Mouse (Mus musculus): Measurements from ENCODE around the gene Zfp277.
A peak's percentile ranks its signal among the peaks of the same experiment; 100 is the strongest.

The Zfp277 gene

GRCm38 (mm10) chr12:40445206-40445605 lies 496 bp downstream of the Zfp277 start:
- DNase-seq (ENCODE audit: low spot score) = peak; percentile 23

- no peak for DNase-seq (ENCODE audit: low spot score)
These were observed 7.7 kb downstream of the Zfp277 start for GRCm38 (mm10) chr12:40438049-40438448.

DNA sequence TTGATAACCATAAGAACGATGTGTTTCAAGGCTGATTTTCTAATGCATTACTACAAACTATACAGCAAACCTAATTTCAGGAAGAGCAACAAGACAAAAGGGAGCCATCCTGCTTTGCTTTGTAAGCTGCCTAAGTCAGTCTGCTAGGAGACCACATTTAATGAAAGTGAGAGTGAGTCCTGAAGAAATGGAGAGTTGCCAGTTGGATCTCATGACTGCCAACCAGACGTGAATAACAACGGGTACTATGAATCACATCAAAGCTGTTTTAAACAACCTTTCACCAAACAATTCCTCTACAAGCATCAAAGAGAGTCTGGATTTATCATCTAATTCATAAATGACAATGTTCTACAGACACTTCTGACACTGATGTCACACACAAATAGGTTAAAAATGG lies 11.6 kb downstream of the Zfp277 start:
- DNase-seq (ENCODE audit: low spot score) = no peak

GRCm38 (mm10) chr12:40431075-40431474 lies 14.6 kb downstream of the Zfp277 start:
- no peak for DNase-seq (ENCODE audit: low spot score)

GRCm38 (mm10) chr12:40429976-40430375 lies 15.7 kb downstream of the Zfp277 start:
- no peak for DNase-seq (ENCODE audit: low spot score)

GRCm38 (mm10) chr12:40427606-40428005 lies 18.1 kb downstream of the Zfp277 start:
- DNase-seq (ENCODE audit: low spot score) = no peak

DNA sequence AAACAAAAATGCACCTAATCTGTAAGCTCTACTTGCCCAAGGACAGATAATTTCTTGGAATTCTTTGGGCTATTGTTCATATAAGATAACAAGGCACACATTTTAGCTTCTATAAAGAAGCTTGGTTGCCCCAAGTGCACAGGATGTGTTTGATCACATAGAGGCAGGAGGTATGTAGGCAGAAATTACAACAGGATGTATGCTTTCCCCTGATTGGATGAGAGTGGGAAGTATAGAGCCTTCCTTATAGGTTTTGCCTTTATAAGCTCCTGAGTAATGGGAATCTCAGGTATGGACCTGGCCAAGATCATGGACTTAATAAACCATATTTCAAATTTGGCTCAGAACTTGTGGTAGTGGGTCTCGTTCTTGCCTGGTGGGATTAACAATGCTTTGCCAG lies 20.7 kb downstream of the Zfp277 start:
- no peak for DNase-seq (ENCODE audit: low spot score)

GRCm38 (mm10) chr12:40417257-40417656 lies 28.4 kb downstream of the Zfp277 start:
- DNase-seq (ENCODE audit: low spot score) = peak; percentile 28

DNA sequence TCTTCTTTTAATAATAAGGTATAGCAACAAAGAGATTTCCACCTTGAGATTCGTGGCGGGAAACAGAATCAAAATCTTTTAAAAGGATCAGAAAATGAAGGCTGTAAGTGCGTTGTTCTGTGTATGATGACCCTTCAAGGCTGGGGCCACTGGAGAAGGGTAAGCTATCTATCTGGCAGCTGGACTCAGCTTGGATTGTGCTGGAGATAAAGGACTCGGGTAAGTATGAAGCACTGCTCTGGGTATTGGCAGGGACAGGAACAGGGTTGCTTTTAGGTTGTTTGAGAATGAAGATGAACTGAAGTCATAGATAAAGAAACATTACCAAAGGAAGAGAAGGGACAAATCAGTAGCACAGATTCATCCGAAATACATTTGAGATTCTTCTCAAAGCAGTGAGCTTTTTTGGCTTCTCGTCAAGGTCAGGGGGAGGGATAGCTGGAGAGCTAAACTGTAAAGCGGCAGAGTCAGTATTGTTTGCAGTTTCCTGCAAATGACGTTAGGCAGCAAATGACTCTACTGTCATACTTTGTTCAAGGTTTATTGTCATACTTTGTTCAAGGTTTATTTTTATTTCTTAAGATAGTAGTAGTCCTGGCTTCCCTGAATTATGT lies 30.3 kb downstream of the Zfp277 start:
- peak; percentile 20 for DNase-seq (ENCODE audit: low spot score)

DNA sequence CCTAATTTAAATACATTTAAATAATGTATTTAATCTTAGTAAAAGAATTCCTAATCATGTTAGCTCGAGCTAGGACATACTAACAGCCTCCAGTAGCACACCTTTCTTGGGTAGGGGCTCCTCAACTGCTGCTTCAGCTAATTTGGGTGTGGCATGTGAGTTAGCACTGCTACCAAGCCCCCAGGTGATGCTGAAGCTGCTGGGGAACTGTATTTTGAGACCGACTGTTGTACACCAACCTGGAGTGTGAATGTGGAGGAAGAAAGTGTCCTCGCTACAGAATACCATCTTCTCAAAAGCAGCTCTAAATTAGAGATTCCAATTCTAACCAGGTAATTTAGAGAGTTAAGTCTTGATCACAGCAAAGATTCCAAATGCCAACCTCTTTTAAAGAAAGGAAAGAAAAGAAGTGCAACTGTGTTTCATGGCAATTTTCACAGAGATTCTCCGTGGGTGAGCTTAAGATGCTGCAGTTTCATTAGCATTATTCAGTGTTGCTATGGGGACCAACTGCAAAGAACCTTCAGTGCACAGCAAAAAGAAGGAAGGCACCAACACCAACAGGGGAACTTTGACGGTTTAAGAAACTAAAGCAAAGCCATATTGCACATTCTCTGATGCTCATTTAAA lies 30.9 kb downstream of the Zfp277 start:
- DNase-seq (ENCODE audit: low spot score) = no peak

DNA sequence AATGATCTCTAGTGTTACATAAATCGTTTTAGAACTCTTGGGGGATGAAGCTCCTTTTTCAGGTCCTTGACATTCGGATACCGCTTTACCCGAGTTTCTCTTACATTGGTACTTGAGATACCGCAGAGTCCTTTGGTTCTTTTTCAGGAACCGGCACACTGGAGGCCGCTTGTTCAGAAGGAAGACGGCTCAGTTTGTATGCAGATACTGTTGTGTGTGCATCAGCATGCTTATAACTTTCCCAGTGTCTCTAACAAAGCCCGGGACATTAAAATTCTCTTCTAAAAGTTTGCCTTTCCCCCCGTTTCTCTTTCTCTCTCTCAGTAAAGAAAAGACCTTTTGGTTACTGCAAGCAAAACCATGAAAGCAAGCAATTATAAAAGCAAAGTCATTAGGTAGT lies 45.9 kb downstream of the Zfp277 start:
- no peak for DNase-seq (ENCODE audit: low spot score)

DNA sequence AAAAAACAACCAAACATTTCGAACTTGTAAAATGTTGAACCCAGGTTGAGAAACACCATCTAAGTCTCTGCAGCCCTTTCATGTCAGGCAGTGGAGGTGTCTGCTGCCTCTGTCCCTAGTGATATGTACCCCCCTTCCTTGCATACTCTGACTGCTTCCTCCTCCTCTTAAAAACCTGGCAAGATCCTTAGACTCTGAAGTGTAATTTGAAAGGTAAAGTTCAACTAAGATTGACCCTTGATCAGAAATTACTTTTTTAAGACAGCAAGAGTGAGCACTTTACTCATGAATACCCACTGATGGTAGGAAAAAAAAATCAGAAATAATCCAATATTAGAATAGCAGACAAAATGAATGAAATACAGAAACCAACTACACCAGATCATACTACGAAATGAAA lies 46.3 kb downstream of the Zfp277 start:
- DNase-seq (ENCODE audit: low spot score) = no peak

DNA sequence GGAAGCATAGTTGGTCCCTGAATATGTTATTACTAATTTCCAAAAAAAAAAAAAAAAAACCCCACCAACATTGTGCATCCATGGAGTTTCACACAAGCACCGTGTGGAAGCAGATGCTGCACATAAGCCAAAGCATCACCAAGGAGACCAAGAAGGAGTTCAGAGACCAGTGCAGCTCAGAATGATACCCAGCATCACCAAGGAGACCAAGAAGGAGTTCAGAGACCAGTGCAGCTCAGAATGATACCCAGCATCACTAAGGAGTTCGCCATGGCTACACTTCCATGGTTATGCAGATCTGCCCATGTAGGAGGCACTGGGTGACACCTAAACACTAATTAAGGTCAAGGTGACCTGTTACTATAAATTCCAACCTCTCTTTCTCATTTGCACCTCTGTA lies 46.8 kb downstream of the Zfp277 start:
- no peak for DNase-seq (ENCODE audit: low spot score)

DNA sequence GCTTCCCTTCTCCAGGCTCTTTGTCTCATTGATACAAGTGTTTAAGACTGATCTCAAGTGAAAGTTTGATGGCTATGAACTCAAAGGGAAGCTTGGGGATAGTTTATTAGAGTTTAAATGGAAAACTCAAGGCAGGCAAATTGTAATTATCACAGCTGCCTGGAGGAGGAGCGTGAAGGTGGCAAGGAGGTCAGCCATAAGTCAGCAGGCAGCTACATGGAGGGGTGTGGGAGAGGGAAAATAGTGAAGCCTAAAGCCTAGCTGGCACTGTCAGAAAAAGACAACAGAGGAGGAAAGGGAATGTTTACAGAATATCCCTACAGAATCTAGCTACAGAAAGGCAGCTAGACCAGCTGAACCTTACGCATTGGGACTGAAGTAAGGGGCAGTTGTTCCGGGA lies 52.8 kb downstream of the Zfp277 start:
- DNase-seq (ENCODE audit: low spot score) = no peak

DNA sequence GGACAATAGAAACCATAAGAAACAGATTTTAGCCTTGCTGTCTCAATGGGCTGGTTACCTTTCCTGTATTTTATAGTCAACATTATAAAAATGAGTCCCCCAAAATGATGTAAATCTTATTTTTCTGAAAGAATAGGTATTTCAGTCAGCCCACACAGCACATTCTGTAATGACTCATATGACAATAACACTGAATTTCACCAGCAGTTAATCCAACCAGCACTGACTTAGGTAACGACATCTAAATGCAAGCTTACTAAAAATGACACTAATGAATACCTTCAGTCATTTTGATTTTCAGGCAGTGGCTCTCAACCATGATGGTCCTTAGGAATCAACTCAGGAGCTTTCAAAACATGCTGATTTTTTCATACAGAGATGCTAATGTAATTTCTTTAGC lies 54.4 kb downstream of the Zfp277 start:
- no peak for DNase-seq (ENCODE audit: low spot score)

GRCm38 (mm10) chr12:40387786-40388185 lies 57.9 kb downstream of the Zfp277 start:
- no peak for DNase-seq (ENCODE audit: low spot score)

- no peak for DNase-seq (ENCODE audit: low spot score)
These were observed 60.4 kb downstream of the Zfp277 start for GRCm38 (mm10) chr12:40385301-40385700.

DNA sequence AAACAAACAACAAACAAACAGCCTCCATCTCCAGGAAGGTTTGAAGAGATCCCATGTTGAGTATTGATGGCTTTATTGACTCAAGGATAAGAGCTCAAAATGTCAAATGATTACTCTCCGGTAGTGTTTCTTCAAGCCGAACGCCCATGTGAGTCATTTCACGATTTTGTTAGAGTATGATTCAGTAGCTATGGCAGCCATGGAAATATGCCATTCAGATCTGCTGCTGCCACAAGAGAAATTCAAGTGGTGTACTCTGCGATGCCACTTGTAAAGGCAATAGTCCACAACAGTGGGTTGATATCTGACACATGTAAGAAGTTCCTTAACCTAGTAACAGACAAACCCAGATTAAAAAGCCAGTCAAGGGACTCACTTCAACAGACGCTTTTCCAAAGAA lies 62.0 kb downstream of the Zfp277 start:
- no peak for DNase-seq (ENCODE audit: low spot score)

- DNase-seq (ENCODE audit: low spot score) = no peak
These were observed 63.2 kb downstream of the Zfp277 start for GRCm38 (mm10) chr12:40382539-40382938.

DNA sequence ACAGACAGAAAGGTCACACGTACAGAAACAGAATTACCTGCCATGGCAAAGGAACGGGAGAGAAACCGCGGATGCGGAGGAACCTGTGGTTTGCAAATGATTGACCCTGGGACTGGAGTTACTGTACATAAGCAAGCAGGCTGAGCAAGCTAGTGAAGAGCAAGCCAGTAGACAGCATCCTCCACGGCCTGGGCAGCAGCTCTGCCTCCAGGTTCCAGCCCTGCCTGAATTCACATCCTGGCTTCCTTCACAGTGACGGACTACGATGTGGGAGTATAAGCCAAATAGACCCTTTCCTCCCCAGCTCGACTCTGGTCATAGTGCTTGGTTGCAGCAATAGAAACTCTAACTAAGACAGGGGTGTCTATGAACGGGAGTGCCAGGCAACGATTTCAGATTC lies 63.9 kb downstream of the Zfp277 start:
- DNase-seq (ENCODE audit: low spot score) = no peak

GRCm38 (mm10) chr12:40381173-40381801 lies 64.4 kb downstream of the Zfp277 start:
- no peak for DNase-seq (ENCODE audit: low spot score)

DNA sequence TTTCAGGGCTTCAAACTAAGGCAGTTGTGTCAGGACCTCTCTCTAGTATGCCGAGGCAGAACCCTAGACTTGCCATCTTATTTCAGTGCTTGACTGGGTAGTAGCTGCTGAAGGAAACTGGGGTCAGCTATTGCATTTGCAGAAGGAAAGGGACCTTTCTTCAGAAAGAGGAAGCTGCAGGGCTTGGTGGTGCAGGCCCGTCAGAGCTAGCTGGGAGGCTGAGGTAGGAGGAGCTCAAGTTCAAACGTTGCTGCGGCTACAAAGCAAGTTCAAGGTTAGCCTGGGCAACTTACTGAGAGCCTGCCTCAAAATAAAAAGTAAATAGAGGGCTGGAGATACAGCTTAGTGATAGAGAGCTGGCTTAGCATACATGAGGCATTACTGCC lies 66.2 kb downstream of the Zfp277 start:
- no peak for DNase-seq (ENCODE audit: low spot score)

DNA sequence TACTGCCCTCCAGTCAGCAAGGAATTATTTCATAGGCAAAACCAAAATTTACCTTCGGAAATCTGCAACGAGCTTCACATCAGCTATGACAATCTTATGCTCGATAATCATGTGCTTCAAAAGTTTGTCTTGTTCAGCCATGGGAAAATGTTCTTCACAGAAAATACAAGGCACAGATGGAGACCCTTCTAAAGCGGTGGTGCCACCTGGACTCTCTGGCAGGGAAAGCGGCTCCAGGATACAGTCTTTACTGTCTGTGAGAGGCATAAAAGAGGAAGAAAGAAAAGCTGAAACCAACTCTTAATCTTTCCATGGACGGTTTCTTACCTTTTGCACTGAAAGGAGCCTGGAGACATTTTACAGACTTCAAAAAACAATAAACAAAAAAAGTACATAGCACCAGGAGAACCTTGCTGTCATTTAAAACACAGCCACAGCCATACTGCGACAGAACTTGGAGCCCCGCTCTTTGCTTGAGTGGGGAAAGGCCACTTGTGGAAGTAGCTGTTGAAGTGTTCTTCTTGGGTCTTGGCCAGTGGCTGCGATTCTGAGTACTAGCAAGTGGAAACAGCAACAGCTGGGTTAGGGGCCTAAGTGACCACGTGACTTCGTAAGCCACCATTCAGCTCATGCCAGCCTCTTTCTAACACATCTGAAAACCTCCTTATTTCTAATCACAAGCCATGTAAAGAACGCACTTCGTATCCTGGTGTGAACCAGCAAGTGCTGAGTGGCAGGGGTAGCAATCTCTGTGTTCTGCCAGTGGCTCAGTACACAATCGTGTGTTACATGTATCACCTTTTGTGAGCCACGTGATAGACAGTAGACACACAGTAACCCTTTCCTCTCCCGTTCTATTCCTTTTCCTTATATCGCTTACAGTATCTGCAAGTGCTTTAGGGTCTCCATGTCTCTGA lies 66.8 kb downstream of the Zfp277 start:
- DNase-seq (ENCODE audit: low spot score) = no peak

All from ovary, adult 18-20 months (tissue).